Mouse (Mus musculus): Measurements from ENCODE around the gene Fah. TPM values are rescaled to one million over a fixed set of nuclear protein-coding genes. Genes with fewer than 3 reads are reported as not detected.

Fah gene
- polyA plus RNA-seq, 1 experiment, result 22.2 TPM

DNA sequence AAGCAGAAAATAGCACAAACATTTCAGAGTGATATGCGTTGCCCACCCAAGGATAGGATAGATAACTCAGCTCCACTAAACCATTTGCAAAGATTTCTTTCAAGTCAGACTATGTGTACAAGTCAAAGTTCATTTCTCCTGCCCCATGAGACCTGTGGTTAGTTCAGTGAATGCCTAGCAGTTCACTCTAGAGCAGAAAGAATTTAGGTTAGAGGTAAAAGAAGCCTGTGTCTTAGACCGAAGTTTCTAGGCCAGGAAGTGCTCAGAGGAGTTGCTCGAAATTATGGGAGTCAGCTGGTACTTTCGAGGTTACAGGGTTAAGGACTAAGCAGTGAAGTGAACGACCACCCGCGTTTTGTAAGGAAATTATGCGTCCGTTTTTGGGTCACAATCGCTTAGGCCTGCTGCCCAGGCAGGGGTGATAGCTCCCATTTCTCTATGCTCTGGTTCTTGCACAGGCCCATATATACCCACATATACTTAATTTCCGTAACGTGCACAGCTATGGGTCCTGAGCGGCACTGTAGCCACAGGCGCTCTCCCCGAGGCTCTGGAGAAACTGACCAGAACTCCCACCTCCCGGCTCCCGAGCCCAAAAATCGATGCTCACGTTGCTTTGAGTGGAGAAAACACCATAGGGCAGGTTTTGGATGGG lies 1.4 kb downstream of the Fah start:
- Histone ChIP-seq H3ac (ENCODE audit: control insufficient read depth, insufficient read length, low read depth) (peak overlapping the region; percentile 65), H3K79me2 (ENCODE audit: control insufficient read depth, insufficient read depth) (peaks cover 5% of the 10 kb centered on the region), H3K36me3 (ENCODE audit: control insufficient read depth, insufficient read depth) (no peaks in the 10 kb centered on the region), H3K4me3 (ENCODE audit: insufficient read depth, poor library complexity, severe bottlenecking) (peak overlapping the region; percentile 50), H3K27me3 (ENCODE audit: control insufficient read depth, insufficient read depth, insufficient read length) (no peaks in the 10 kb centered on the region), H3K79me3 (ENCODE audit: low read depth) (no peaks in the 10 kb centered on the region)
- no peak for TF ChIP-seq MYOD1 (IDR thresholded peaks at IDR 0.05; ENCODE audit: control insufficient read depth, insufficient read length, low read depth)
- TF ChIP-seq CEBPB (IDR thresholded peaks at IDR 0.05; ENCODE audit: low read depth), result no peak
- no peak for TF ChIP-seq MYOG (IDR thresholded peaks at IDR 0.05; ENCODE audit: control insufficient read depth, extremely low read depth, insufficient read length)
- TF ChIP-seq FOSL1 (IDR thresholded peaks at IDR 0.05; ENCODE audit: insufficient read depth, low read length, poor library complexity, severe bottlenecking), result no peak
- no peak for TF ChIP-seq USF1 (IDR thresholded peaks at IDR 0.05; ENCODE audit: low read depth)
- TF ChIP-seq MAX (IDR thresholded peaks at IDR 0.05), result no peak
- no peak for TF ChIP-seq CTCF (IDR thresholded peaks at IDR 0.05; ENCODE audit: control insufficient read depth, insufficient read depth, insufficient read length)

DNA sequence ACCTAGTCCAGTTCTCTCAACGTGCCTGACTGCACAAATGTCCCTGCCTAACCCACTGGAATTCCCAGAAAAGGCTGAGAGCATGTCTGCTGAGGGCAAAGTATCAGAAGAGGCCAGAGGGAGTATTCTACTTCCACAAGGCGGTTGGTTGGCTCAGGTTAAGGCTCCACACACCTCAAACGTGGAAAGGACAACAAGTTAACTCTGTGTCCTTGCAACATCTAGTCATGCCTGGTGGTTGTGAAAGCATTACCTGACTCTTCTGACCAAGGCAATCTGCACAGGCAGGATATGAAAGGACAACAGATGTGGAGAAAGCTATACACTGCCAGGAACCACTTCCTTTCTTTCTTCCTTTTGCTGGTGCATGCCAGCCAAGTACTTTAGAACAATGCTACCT lies 2.0 kb downstream of the Fah start:
- H3K79me3 ChIP-seq (ENCODE audit: low read depth), result no peaks in the 10 kb centered on the region
- no peaks in the 10 kb centered on the region for H3K36me3 ChIP-seq (ENCODE audit: control insufficient read depth, insufficient read depth)
- H3K27me3 ChIP-seq (ENCODE audit: control insufficient read depth, insufficient read depth, insufficient read length), result no peaks in the 10 kb centered on the region

DNA sequence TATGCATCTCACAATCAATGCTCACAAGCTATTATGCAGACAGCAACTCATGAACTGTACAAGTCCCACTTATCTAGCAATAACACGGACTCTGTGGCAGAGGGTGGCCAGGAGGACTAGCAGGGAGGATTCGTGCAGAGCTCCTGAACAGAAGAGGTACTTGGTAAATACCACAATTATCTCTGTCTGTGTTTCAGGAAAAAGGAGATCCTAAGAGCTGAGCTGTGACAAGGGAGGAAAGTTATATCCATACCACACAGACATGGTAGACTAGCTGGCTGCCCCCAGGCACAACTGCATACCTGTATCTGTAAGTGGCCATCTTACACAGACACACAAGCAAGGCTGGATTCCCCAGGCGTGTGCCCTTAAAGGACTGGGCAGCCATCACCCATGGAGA lies 5.2 kb downstream of the Fah start:
- no peak for TF ChIP-seq CTCF (IDR thresholded peaks at IDR 0.05; ENCODE audit: control insufficient read depth, insufficient read depth, insufficient read length)
- TF ChIP-seq MAX (IDR thresholded peaks at IDR 0.05), result no peak
- no peak for TF ChIP-seq CEBPB (IDR thresholded peaks at IDR 0.05; ENCODE audit: low read depth)
- no peak for TF ChIP-seq MYOG (IDR thresholded peaks at IDR 0.05; ENCODE audit: control insufficient read depth, extremely low read depth, insufficient read length)
- TF ChIP-seq USF1 (IDR thresholded peaks at IDR 0.05; ENCODE audit: low read depth), result no peak
- TF ChIP-seq FOSL1 (IDR thresholded peaks at IDR 0.05; ENCODE audit: insufficient read depth, low read length, poor library complexity, severe bottlenecking), result no peak
- TF ChIP-seq MYOD1 (IDR thresholded peaks at IDR 0.05; ENCODE audit: control insufficient read depth, insufficient read length, low read depth), result no peak
- Histone ChIP-seq H3K79me3 (ENCODE audit: low read depth) (no peaks in the 10 kb centered on the region), H3K4me3 (ENCODE audit: insufficient read depth, poor library complexity, severe bottlenecking) (no peak overlapping the region), H3K36me3 (ENCODE audit: control insufficient read depth, insufficient read depth) (no peaks in the 10 kb centered on the region), H3K27me3 (ENCODE audit: control insufficient read depth, insufficient read depth, insufficient read length) (no peaks in the 10 kb centered on the region), H3K79me2 (ENCODE audit: control insufficient read depth, insufficient read depth) (peaks cover 5% of the 10 kb centered on the region), H3ac (ENCODE audit: control insufficient read depth, insufficient read length, low read depth) (no peak overlapping the region)

More for the DNA sequence above, 2.0 kb downstream of the Fah start:
- TF ChIP-seq CEBPB (IDR thresholded peaks at IDR 0.05; ENCODE audit: low read depth), result no peak
- TF ChIP-seq MYOG (IDR thresholded peaks at IDR 0.05; ENCODE audit: control insufficient read depth, extremely low read depth, insufficient read length), result no peak
- TF ChIP-seq MAX (IDR thresholded peaks at IDR 0.05), result no peak
- no peak for TF ChIP-seq FOSL1 (IDR thresholded peaks at IDR 0.05; ENCODE audit: insufficient read depth, low read length, poor library complexity, severe bottlenecking)
- no peak for TF ChIP-seq MYOD1 (IDR thresholded peaks at IDR 0.05; ENCODE audit: control insufficient read depth, insufficient read length, low read depth)
- no peak for TF ChIP-seq CTCF (IDR thresholded peaks at IDR 0.05; ENCODE audit: control insufficient read depth, insufficient read depth, insufficient read length)
- TF ChIP-seq USF1 (IDR thresholded peaks at IDR 0.05; ENCODE audit: low read depth), result no peak
- peak overlapping the region; percentile 50 for H3K4me3 ChIP-seq (ENCODE audit: insufficient read depth, poor library complexity, severe bottlenecking)
- H3ac ChIP-seq (ENCODE audit: control insufficient read depth, insufficient read length, low read depth), result no peak overlapping the region
- peaks cover 5% of the 10 kb centered on the region for H3K79me2 ChIP-seq (ENCODE audit: control insufficient read depth, insufficient read depth)

DNA sequence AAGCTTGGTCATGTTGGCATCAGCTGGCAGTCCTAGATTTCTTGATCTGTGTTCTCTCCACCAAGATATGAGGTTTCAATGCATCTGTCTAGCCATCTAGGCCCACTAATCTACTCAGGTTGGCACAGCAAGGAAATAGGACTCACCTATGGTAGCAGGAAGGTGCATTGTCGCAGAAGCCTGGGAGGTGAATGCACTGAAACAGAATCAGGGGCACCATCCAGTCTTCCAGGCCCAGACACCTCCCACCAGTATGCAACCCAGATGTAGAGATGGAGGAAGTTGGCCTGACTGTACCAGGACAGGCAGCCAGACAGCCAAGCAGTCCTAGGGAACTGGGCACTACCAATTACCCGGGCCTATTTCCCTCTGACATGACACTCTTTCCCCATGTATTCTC lies 5.9 kb downstream of the Fah start:
- TF ChIP-seq MYOD1 (IDR thresholded peaks at IDR 0.05; ENCODE audit: control insufficient read depth, insufficient read length, low read depth), result no peak
- Histone ChIP-seq H3K27me3 (ENCODE audit: control insufficient read depth, insufficient read depth, insufficient read length) (no peaks in the 10 kb centered on the region), H3K36me3 (ENCODE audit: control insufficient read depth, insufficient read depth) (no peaks in the 10 kb centered on the region), H3ac (ENCODE audit: control insufficient read depth, insufficient read length, low read depth) (no peak overlapping the region), H3K79me2 (ENCODE audit: control insufficient read depth, insufficient read depth) (peaks cover 5% of the 10 kb centered on the region), H3K79me3 (ENCODE audit: low read depth) (no peaks in the 10 kb centered on the region), H3K4me3 (ENCODE audit: insufficient read depth, poor library complexity, severe bottlenecking) (no peak overlapping the region)

DNA sequence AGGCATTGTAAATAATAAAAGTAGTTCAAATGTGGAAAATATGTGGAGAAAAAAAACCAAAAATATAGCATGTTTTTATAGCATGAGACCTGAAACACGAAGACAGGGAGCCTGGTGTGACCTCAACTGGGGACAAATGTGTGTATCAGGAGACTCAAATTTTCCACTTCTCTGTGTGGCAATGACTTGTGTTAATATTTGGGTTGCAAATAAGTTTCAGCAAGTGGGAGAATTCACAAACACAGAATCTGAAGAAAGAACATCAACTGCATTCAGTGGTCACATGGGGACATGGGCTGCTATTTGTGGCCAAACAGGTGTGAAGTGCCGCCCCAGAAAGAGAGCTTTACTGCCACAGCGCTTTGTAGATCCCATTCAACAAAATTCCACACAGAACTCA lies 9.9 kb downstream of the Fah start:
- Histone ChIP-seq H3K4me3 (ENCODE audit: insufficient read depth, poor library complexity, severe bottlenecking) (no peak overlapping the region), H3K27me3 (ENCODE audit: control insufficient read depth, insufficient read depth, insufficient read length) (no peaks in the 10 kb centered on the region), H3K79me3 (ENCODE audit: low read depth) (no peaks in the 10 kb centered on the region), H3K36me3 (ENCODE audit: control insufficient read depth, insufficient read depth) (peaks cover 12% of the 10 kb centered on the region), H3K79me2 (ENCODE audit: control insufficient read depth, insufficient read depth) (no peaks in the 10 kb centered on the region), H3ac (ENCODE audit: control insufficient read depth, insufficient read length, low read depth) (no peak overlapping the region)
- TF ChIP-seq USF1 (IDR thresholded peaks at IDR 0.05; ENCODE audit: low read depth) (no peak), MYOG (IDR thresholded peaks at IDR 0.05; ENCODE audit: control insufficient read depth, extremely low read depth, insufficient read length) (no peak), CEBPB (IDR thresholded peaks at IDR 0.05; ENCODE audit: low read depth) (no peak), MAX (IDR thresholded peaks at IDR 0.05) (no peak), FOSL1 (IDR thresholded peaks at IDR 0.05; ENCODE audit: insufficient read depth, low read length, poor library complexity, severe bottlenecking) (no peak), MYOD1 (IDR thresholded peaks at IDR 0.05; ENCODE audit: control insufficient read depth, insufficient read length, low read depth) (no peak), CTCF (IDR thresholded peaks at IDR 0.05; ENCODE audit: control insufficient read depth, insufficient read depth, insufficient read length) (no peak)

DNA sequence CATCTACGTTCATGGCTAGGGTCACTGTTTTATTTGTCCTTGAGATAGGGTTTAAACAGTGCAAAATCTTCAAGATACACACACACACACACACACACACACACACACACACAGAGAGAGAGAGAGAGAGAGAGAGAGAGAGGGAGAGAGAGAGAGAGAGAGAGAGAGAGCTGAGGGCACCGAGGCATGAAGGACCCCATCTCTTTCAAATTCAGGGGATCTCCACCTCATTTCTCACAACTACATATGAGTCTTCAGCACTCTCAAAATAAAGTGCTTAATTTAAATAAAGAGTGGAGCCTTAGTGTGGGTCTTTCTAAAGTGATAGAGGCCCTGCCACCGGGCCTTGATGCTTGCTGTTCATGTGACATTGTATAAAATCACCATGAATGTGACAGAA lies 10.5 kb downstream of the Fah start:
- no peak for TF ChIP-seq FOSL1 (IDR thresholded peaks at IDR 0.05; ENCODE audit: insufficient read depth, low read length, poor library complexity, severe bottlenecking)
- no peak for TF ChIP-seq MAX (IDR thresholded peaks at IDR 0.05)
- Histone ChIP-seq H3K36me3 (ENCODE audit: control insufficient read depth, insufficient read depth) (peaks cover 12% of the 10 kb centered on the region), H3K4me3 (ENCODE audit: insufficient read depth, poor library complexity, severe bottlenecking) (no peak overlapping the region), H3K79me2 (ENCODE audit: control insufficient read depth, insufficient read depth) (no peaks in the 10 kb centered on the region), H3K79me3 (ENCODE audit: low read depth) (no peaks in the 10 kb centered on the region), H3ac (ENCODE audit: control insufficient read depth, insufficient read length, low read depth) (no peak overlapping the region), H3K27me3 (ENCODE audit: control insufficient read depth, insufficient read depth, insufficient read length) (no peaks in the 10 kb centered on the region)
